Mouse (Mus musculus) skeletal muscle tissue, postnatal 0 days (tissue): ENCODE results near the gene Prr5. TPM values are rescaled to one million over a fixed set of nuclear protein-coding genes. Genes with fewer than 3 reads are reported as not detected.

Experiments used
- polyA plus RNA-seq: library from polyadenylated mRNA; unstranded; fragments of >200 nt; fragmentation: Nextera tagmentation; extraction: Ambion mirVana; gene quantifications from 2 replicates; pipeline ENCODE4 v1.2.1, GENCODE M21; 2015

The Prr5 gene
- polyA plus RNA-seq = 17.8 and 22.9 TPM in 2 replicates

GRCm38 (mm10) chr15:84668938-84669747, at the start of gene Prr5:
Prr5 (plus strand) TSS chr15:84669620.

GRCm38 (mm10) chr15:84719791-84720190, 50.4 kb downstream of the Prr5 start, which contains the start of gene Arhgap8:
Arhgap8 (plus strand) TSS chr15:84720052.

Other genes starting within 250 kb of the Prr5 start
- 10.9 and 13.0 TPM in 2 replicates for gene Shisal1, start 222.5 kb upstream of the Prr5 start, polyA plus RNA-seq
- 4.5 and 5.1 TPM in 2 replicates for gene Rtl6, start 111.8 kb upstream of the Prr5 start, polyA plus RNA-seq
- 0.58 and 0.60 TPM in 2 replicates for gene Arhgap8, start 50.4 kb downstream of the Prr5 start, polyA plus RNA-seq
- gene Phf21b, start 186.4 kb downstream of the Prr5 start, polyA plus RNA-seq = 0.08 TPM in 1 of 2 replicates, not detected in the other